Mouse (Mus musculus) forebrain, embryonic 14.5 days (tissue): Measurements from ENCODE around the gene Fst. TPM values are rescaled to one million over a fixed set of nuclear protein-coding genes. Genes with fewer than 3 reads are reported as not detected.

ENCODE experiments used
- ATAC-seq: fragments of 200-750 bp; cut with Nextera tagmentation; 2 replicates; pipeline ENCODE4 v1.8.0; 2017; ENCODE audit warnings: mild to moderate bottlenecking, moderate library complexity
- DNase-seq: peaks from one replicate; pipeline ENCODE4 v3.0.0-alpha.2; 2015; ENCODE audit warnings: low spot score
- H3K27ac ChIP-seq: fragments of 300-500 bp; sonication (generic); 2 replicates; pipeline ENCODE4 v1.5.1; 2014; ENCODE audit warnings: low read depth, mild to moderate bottlenecking, control low read depth, low read length, moderate library complexity
- H3K27me3 ChIP-seq: fragments of 300-500 bp; sonication (generic); replicated peaks from 2 replicates; pipeline ENCODE4 v1.6.1; 2014; ENCODE audit warnings: low read length, control low read depth, mixed read lengths; ENCODE audit not compliant: control insufficient read depth, insufficient read depth
- H3K36me3 ChIP-seq: fragments of 300-500 bp; sonication (generic); 2 replicates; pipeline ENCODE4 v1.6.1; 2014; ENCODE audit warnings: low read length, control low read depth; ENCODE audit not compliant: control insufficient read depth, insufficient read depth
- H3K4me1 ChIP-seq: fragments of 300-500 bp; sonication (generic); 2 replicates; pipeline ENCODE4 v1.6.1; 2014; ENCODE audit warnings: antibody characterized with exemption, low read length, control low read depth; ENCODE audit not compliant: control insufficient read depth, insufficient read depth
- H3K4me2 ChIP-seq: fragments of 300-500 bp; sonication (generic); 2 replicates; pipeline ENCODE4 v1.6.1; 2014; ENCODE audit warnings: mild to moderate bottlenecking, control low read depth, low read length
- H3K4me3 ChIP-seq: fragments of 300-500 bp; sonication (generic); 2 replicates; pipeline ENCODE4 v1.5.1; 2014; ENCODE audit warnings: low read depth, low read length, control low read depth
- H3K9ac ChIP-seq: fragments of 300-500 bp; sonication (generic); 2 replicates; pipeline ENCODE4 v1.6.1; 2014; ENCODE audit warnings: mild to moderate bottlenecking, low read length, control low read depth, moderate library complexity
- H3K9me3 ChIP-seq: fragments of 300-500 bp; sonication (generic); replicated peaks from 2 replicates; pipeline ENCODE4 v1.6.1; 2016; ENCODE audit warnings: low read length, control low read depth, mixed read lengths; ENCODE audit not compliant: control insufficient read depth
- WGBS: fragments of 180-500 bp; shearing (Covaris S2); extraction: QIAGEN DNeasy Blood & Tissue Kit; methylation state at CpG from one replicate; pipeline ENCODE4 v1.1.7; 2014; 5-methylcytosine and 5-hydroxymethylcytosine counted together
- polyA plus RNA-seq: library from polyadenylated mRNA; unstranded; fragments of >200 nt; fragmentation: Nextera tagmentation; extraction: Ambion mirVana; gene quantifications from 2 replicates; pipeline ENCODE4 v1.2.1, GENCODE M21; 2014

Gene Fst
- 6.0 and 9.2 TPM in 2 replicates for polyA plus RNA-seq

DNA sequence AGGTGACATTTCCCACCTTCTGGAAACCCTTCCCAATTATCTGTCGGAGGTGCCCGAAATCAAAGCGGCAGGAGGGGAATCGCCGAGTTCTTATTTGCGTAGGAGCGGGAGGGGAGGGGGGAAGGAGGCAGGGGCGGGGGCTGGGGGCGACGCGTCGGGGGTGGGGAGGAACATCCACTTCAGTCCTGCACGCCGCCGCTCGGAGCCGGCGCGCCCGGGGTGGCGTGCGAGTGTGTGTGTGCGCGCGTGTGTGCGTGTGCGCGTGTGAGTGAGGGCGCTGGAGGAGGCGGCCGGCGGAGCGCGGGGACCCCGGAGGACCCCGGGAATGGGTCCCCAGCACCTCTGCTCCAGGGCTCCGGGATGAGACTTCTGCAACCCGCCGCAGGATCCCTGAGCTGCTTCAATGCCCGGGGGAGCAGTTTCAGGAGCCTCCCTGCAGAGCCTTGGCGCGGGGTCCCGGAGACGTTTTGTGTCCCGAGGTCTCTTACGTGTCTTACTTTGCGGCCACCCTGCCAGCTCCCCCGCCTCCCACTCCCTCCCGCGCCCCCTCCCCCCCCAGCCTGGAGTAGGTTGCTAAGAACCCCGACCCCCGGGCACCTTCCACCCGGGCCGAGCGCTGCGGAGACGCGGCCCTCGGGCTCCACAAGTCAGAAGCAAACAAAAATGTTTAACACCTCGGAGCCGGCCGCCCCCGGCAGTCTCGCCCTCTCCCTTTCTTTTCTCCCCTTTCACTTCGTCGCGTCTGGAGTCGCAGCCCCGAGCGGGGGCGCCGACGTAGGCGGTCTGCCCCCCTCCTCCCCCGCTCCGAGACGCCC lies at the start of gene Fst:
Gene Fst (minus strand): TSS at position 66 of the 815 bp plus-strand sequence.
- Histone ChIP-seq H3K36me3 (no peaks in the 10 kb centered on the region), H3K27ac (peak within 1 kb of the TSS; percentile 55), H3K9me3 (no peaks in the 10 kb centered on the region), H3K4me2 (peak within 1 kb of the TSS; percentile 94), H3K9ac (peak within 1 kb of the TSS; percentile 60), H3K27me3 (peaks cover 28% of the 10 kb centered on the region), H3K4me1 (peaks cover 7% of the 10 kb centered on the region), H3K4me3 (peak within 1 kb of the TSS; percentile 54)
- DNase-seq = peak; percentile 69
- peak; percentile 65 for ATAC-seq
- whole genome bisulfite sequencing = under 1% methylated on average over 65 of the region's 77 CpGs

DNA sequence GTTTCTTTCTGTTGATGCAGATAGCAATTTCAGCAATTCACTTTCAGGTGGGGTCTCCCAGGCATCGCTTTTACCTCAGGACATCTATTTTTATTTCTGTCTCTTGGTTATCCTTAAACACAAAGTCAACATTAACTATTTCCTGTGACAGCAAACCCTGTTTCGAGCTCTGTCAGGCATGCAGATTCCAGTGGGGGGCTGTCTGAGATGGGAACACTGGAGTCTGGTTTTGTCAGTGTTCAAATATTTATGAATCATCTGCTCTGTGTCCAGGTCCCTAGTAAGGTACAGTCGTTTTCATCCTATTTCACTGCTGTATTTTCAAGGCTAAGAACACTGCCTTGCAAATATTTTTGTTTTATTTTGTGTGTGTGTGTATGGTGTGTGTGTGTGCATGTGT lies 35.1 kb upstream of the Fst start:
- WGBS = 77% methylated on average over 3 of the region's 3 CpGs
- Histone ChIP-seq H3K9ac (no peak overlapping the region), H3K4me2 (no peak overlapping the region), H3K27ac (no peak overlapping the region), H3K27me3 (no peaks in the 10 kb centered on the region), H3K4me3 (no peak overlapping the region), H3K36me3 (no peaks in the 10 kb centered on the region), H3K9me3 (no peaks in the 10 kb centered on the region), H3K4me1 (no peaks in the 10 kb centered on the region)
- ATAC-seq (no peak), DNase-seq (no peak)

DNA sequence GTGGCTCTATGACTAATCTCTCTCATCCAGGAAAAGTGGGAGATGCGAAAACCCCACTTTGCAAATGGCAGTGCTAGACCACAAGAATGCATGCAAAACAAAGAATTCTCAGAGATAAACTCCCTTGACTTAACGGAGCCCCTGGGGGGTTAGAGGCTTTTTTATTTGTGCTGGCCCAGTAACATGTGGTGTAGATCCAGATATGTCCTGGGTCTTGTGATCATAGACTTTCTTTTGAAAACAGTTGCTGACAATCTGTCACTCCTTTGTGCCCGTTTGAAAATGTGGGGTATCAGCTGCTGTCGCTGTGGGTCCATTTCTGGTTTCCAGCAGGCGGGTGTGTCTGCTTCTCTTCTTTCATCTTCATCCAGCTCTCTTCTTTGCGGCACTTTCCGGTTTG lies 29.4 kb upstream of the Fst start:
- DNase-seq = peak; percentile 30
- no peak for ATAC-seq
- 77% methylated on average over 7 of the region's 7 CpGs for WGBS
- Histone ChIP-seq H3K9ac (no peak overlapping the region), H3K27me3 (no peaks in the 10 kb centered on the region), H3K4me2 (no peak overlapping the region), H3K9me3 (no peaks in the 10 kb centered on the region), H3K4me1 (no peaks in the 10 kb centered on the region), H3K36me3 (no peaks in the 10 kb centered on the region), H3K4me3 (no peak overlapping the region), H3K27ac (no peak overlapping the region)

DNA sequence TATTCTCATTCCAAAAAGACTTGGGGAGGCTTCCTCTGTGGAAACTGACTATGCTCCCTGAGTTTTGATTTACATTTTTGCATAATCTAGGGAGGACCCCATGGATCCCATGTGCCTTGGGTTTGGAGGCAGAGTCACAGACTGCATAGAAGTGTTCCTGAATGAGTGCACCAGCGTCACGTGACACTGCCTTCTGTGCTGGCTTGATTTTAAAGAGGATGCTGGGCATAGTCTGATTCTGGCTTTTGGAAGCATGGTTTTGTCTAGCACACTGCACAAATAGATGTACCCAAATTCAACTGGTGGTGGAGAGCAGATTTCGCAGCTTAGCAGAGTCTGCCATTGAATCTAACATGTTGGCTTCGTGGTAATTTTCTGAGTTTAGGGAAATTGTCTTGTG lies 19.6 kb upstream of the Fst start:
- Histone ChIP-seq H3K27me3 (no peaks in the 10 kb centered on the region), H3K9ac (no peak overlapping the region), H3K4me2 (no peak overlapping the region), H3K4me1 (no peaks in the 10 kb centered on the region), H3K36me3 (no peaks in the 10 kb centered on the region), H3K27ac (no peak overlapping the region), H3K9me3 (no peaks in the 10 kb centered on the region), H3K4me3 (no peak overlapping the region)
- peak; percentile 45 for DNase-seq
- peak; percentile 71; the same call in 1 of the 2 replicates for ATAC-seq
- 83% methylated on average over 4 of the region's 4 CpGs for WGBS

DNA sequence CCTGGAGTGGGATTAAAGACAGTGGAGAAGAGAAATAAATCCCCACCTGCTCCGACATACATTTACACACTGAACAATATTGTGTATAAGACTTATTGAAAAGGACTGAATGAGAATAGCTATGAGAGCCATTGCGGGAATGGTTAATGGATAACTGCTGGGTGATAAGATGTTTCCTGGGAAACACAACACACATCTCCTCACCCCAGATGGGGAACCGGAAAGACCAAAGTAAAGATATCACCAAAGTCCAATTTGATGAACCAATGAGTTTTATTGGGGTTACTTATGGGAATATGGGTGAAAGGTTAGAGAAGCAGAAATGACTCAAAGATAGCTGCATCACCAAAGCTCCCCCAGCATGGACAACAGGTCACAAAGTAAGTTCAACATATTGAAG lies 11.2 kb upstream of the Fst start:
- no peaks in the 10 kb centered on the region for H3K27me3 ChIP-seq
- H3K9ac ChIP-seq = no peak overlapping the region
- H3K36me3 ChIP-seq = no peaks in the 10 kb centered on the region
- no peak for DNase-seq
- H3K4me3 ChIP-seq = no peak overlapping the region
- WGBS = 83% methylated on average over 3 of the region's 3 CpGs
- ATAC-seq = no peak
- H3K9me3 ChIP-seq = no peaks in the 10 kb centered on the region
- no peak overlapping the region for H3K4me2 ChIP-seq
- H3K27ac ChIP-seq = no peak overlapping the region
- H3K4me1 ChIP-seq = no peaks in the 10 kb centered on the region

DNA sequence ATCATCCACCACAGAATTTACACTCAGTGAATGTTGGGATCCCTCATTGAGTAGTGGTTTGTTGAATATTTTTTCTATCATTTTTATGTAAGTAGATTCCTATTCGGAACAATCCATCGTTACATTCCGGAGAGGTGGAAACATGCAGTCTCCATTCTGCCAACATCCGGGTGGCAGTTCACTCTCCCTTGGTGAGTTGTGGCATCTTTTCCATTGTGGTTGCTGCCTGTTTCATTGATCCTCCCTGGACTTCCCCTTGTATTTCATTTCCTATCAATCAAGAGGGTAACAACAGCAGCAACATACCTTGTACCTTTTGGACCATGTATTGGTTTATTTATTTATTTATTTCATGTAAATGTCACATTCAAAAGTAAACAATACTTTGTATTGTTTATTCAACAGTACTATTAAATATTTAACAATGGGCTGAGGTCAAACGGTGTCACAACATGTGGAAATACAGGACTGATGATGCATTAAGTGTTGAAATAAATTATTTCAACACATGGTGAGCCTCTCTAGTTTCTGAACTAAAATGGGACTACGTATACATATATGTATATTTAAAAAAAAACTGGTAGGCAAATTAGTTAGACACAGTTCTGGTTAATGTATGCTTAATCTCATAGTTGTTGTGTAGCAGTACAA lies 7.6 kb upstream of the Fst start:
- no peak for DNase-seq
- no peak overlapping the region for H3K4me3 ChIP-seq
- no peak overlapping the region for H3K4me2 ChIP-seq
- H3K9me3 ChIP-seq = no peaks in the 10 kb centered on the region
- ATAC-seq = no peak
- H3K27ac ChIP-seq = no peak overlapping the region
- H3K36me3 ChIP-seq = no peaks in the 10 kb centered on the region
- H3K4me1 ChIP-seq = no peaks in the 10 kb centered on the region
- H3K9ac ChIP-seq = no peak overlapping the region
- WGBS = 90% methylated on average over 6 of the region's 6 CpGs
- 0 out of 2 replicates have a peak, but pooled peaks cover 4% of the 10 kb centered on the region for H3K27me3 ChIP-seq

DNA sequence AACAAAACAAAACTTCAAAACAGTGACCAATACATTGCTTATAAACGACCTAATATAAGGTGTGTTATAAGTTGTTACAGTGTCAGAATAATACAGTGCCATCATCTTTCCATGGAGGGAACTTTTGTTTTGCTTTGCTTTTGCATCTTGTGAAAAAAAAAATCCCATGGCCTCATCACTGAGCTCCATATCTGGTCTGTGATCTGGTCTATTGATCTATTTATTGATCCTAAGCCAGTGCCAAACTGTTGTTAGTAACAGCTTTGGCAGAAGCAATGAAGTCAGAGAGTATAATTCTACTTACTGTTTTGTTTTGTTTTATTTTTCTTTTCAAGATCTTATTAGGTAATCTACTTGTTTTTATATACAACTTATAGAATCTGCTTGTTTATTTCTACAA lies 6.6 kb upstream of the Fst start:
- no peak overlapping the region for H3K4me3 ChIP-seq
- H3K4me2 ChIP-seq = no peak overlapping the region
- no peak overlapping the region for H3K9ac ChIP-seq
- 67% methylated on average over 1 of the region's 1 CpGs for WGBS
- H3K9me3 ChIP-seq = no peaks in the 10 kb centered on the region
- no peak for DNase-seq
- H3K27me3 ChIP-seq = 0 out of 2 replicates have a peak, but pooled peaks cover 4% of the 10 kb centered on the region
- H3K4me1 ChIP-seq = no peaks in the 10 kb centered on the region
- ATAC-seq = no peak
- no peaks in the 10 kb centered on the region for H3K36me3 ChIP-seq
- H3K27ac ChIP-seq = no peak overlapping the region

DNA sequence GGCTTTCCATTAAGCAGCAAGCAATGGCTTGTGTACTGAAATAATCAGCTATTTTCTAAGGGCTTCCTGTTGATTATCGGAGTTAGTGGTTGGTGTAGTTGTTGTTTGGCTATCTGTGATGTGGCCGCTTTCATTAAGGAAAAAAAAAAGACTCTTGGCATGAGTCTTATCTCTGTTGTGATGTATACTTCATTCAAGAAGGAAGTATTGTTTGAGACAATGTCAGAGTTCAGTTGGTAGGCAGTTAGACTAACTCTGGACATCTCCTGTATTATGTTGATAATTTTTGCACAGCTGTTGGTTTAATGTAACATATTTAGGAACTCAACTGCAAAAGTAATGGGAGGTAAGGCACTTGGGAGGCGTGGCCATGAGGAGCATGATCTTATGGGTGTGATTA lies 6.1 kb upstream of the Fst start:
- no peak for ATAC-seq
- WGBS = 82% methylated on average over 3 of the region's 3 CpGs
- no peaks in the 10 kb centered on the region for H3K4me1 ChIP-seq

More for the DNA sequence above, 6.1 kb upstream of the Fst start:
- Histone ChIP-seq H3K9ac (no peak overlapping the region), H3K4me3 (no peak overlapping the region), H3K4me2 (no peak overlapping the region), H3K9me3 (no peaks in the 10 kb centered on the region), H3K27ac (no peak overlapping the region), H3K36me3 (no peaks in the 10 kb centered on the region), H3K27me3 (0 out of 2 replicates have a peak, but pooled peaks cover 4% of the 10 kb centered on the region)
- DNase-seq = no peak
